Mouse (Mus musculus) cerebellum, adult 8-10 months (tissue): Measurements from ENCODE around the gene 4932414N04Rik.
A peak's percentile ranks its signal among the peaks of the same experiment; 100 is the strongest.
"Not testable (repeated sequence)": the region's sequence is repeated elsewhere in the genome, so short reads cannot be mapped to it uniquely, and the experiment has no call there.

Experiments used
- DNase-seq: peaks from one replicate; pipeline ENCODE4 v3.0.0; 2022

Gene 4932414N04Rik

DNA sequence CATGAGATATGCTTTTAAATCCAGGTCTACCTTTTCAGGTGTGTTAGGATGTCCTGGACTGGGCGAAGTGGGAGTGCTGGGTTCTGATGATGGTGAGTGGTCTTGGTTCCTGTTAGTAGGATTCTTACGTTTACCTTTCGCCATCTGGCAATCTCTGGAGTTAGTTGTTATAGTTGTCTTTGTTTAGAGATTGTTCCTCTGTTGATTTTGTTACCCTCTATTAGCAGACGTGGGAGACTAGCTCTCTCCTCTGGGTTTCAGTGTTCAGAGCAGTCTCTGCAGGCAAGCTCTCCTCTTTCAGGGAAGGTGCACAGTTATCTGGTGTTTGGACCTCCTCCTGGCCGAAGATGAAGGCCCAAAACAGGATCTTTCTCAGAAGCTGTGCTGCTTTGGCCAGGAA lies at the start of gene 4932414N04Rik:
4932414N04Rik (plus strand) TSS at position 301 of the 400 bp plus-strand sequence.
- DNase-seq: not testable (repeated sequence)

DNA sequence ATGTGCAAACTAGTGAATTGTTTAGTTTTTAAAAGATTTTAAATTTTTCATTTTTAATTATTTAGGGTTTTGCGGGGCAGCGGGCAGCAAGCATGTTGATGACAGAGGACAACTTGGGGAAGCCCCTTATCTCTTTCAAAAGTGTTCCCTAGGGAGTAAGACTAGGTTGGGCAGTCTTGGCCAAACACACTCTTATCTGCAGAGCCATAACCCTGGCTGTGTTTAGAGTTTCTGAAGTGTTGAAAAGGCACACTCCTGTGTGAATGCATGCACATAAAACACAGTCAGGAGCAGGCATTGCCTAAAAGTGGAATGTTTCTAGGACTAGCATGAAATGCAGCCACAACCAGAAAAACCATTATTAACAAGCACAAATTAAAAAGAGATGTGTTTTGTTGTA lies 75.9 kb downstream of the 4932414N04Rik start:
- DNase-seq: no peak

DNA sequence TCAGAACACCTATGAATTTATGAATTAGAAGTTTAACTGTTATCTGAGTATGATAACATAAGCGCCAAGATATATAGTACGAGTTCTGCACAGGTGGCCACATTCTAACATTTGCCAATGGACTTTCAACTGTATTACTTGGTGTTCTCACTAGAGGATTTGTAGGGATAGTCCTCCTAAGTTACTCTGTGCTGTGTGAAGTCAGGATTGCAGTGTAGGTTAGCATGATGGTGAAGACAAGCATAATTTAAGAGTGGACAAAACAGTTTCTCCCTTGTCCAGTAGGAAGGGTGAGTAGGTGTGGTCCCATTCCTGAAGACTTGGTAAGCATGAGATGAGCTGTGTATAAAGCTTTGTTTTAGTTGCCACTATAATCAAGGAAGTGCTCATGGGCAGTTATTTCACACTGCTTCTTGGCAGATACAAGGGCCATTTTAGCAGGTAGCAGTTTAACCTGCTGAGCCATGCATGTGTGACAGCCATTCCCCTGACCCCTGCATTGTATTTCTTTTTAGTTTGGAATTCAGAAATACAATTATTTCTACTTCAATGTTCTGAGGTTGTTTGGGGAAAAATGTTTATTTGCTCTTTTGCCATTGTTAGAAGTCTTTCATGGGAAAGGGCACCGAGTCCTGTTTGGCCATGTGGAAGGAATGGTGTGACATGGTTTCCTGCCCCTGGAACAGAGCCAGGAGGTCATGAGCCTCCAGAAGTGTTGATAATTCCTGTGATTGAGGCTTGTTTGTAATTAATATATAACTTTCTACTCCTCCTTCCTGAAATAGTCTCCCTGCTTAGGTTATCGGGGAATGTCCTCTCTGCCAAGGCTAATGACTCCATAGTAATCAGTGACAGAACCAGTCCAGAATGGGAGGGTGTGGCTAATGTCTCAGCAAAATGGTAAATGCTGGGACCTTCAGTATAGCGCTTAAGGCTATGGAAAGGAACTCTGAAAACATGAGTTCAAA lies 83.8 kb downstream of the 4932414N04Rik start:
- DNase-seq: no peak

DNA sequence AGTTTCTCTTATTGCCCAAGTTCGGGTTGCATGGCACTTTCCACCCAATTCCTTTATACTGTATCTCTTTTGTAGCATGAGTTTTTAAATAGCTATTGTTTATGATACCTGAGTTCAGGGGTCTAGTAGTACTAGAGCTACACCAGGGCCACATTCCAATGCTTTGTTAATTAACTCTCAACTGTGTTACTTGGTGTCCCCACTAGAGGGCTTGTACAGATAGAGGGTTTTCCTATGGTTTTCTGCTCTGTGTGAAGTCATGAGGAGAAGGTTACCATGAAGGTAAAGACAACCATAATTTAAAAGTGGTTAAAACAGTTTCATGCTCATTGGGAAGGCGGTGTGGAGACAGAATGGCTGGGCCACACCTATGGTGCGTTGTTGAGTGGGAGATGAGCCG lies 88.3 kb downstream of the 4932414N04Rik start:
- no peak for DNase-seq

DNA sequence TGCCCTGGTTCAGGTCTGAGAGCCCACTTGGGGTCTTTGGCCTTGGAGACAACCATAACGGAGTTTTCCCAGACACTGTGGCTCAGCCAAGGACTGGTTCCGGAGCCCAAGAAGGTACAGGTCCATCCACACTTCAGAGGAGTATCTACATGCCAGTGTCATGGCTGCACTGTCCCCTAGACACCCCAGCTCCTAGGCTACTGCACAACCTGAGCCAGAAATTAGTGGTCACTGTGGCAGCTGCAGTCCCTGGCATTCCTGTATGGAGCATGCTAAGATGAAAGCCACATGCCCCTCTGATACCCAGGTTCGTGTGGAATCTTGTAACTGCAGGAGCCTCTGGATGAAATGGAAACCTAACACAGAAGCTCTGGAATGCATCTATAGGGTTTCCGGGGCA lies 99.9 kb downstream of the 4932414N04Rik start:
- DNase-seq: no peak

DNA sequence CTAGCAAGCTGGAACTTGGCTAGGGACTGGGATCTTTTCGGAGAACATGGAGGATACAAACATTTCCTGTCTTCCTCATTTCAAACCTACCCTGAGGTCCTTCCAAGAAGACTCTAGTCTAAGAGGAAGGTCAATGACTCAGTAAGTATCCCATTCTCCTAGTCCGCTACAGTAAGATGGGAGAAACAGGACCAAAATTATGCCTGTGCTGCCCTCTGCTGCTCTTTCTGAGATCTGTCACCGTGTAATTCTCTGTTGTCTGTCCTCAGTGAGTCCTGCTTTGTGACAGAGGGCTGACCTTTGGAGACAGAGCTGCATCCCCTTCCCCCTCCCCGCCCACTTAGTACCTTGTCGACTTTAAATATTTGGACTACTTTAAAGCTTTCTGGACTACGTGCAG lies 100.5 kb downstream of the 4932414N04Rik start:
- DNase-seq: peak; percentile 29

DNA sequence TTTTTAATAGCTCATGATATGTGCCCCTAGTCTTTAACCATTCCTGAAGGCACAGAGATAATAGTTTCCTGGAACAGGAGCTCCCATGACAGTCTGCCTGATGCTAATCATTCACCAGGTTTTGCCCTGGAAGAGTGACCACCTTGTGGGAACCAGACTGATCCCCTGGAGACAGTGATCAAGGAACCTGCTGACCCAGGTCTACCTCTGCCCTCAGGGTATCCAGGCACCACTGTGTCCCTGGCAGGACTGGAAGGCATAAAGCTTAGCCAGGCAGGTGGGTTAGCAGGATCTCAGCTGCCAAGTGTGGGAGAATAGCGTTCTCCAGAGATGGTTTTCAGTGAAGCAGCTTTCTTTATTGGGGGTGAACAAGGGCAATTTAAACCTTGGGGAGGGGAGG lies 109.1 kb downstream of the 4932414N04Rik start:
- no peak for DNase-seq

DNA sequence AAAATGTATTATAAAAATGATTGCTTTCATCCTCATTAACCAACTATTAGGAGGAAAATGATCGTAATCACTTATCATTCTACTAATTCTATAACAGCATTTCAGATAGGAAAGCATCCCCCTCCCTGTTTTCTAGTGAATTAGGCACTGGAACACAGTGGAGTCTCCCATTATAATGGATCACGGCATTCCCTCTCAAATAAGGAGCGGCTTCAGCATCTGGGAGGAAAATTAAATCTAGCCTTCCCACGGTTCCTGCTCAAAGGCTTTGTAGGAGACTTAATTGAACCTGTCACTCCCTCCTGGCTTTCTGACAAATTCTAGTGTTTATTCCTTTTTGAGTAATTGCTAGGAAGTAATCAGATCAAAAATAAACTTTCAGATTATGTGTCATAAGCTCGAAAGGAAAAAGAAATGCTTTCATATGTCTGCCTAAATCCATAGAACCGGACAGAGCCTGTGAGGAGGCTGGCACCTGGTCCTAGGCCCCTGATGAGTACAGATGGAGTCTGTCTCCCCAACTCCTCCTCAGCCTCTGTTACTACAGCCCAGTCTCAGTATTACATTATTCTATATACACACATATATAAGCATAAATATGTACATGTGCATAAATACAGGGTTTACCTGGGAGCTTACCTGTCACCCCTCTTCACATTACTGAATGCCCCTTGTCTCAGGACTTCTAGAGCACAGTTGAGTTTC lies 111.1 kb downstream of the 4932414N04Rik start:
- DNase-seq: no peak

DNA sequence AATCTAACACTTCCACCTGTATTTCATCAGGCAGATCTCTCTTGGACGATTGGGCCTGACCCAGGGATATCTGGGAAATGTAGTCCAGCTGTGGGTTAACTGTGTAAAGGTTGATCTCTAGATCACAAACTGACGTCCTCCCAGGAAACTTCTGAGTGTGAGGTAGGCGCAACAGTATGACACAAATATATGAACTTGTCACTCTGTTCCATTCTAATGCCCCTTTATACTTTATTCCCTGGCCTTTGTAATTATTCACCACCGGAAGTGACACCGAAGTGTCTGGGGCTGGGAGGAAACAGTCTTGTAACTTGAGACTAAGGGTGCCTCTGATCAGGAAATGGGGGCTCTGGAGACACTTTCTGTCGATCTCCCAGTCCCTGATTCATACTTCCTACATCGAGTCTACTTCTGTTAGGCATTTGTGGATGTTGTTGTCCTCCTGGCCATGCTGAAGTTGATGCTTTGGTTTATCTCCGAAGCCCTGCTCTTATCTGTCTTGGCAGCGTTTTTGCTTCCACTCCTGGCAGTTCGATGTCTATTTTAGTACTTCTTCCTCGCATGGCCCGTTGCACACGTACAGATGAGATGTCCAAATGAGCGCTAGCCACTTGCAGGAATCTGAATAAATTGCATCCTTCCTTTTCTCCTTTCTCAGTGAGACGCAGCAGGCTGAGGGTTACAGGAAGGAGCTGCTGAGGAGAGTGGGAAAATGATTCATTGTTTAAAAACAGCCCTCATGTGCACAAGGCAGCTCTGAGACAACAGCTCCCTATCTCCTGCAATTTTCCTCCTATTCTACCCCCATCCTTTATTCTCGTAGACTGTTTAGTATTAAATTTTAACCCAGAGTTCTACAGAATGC lies 126.2 kb downstream of the 4932414N04Rik start:
- DNase-seq: no peak

DNA sequence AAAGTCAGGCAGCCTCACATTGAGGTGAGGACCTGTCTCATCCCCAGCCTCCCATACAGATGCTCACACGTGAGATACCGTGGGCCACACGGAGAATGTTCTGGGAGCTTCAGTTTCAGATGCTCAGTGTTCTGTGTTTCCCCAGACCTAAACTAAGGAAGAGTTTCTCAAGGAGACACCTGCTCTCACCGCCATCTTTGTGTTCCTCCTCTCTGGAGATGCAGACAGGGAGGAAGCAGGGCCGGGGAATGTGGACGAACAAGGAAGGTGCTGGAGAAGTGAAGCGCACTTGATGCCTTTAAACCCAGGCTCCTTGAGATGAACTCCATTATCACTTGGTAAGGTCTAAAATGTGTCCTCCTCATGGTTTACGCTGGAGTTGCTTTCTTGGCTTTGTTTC lies 127.4 kb downstream of the 4932414N04Rik start:
- DNase-seq: not testable (repeated sequence)

DNA sequence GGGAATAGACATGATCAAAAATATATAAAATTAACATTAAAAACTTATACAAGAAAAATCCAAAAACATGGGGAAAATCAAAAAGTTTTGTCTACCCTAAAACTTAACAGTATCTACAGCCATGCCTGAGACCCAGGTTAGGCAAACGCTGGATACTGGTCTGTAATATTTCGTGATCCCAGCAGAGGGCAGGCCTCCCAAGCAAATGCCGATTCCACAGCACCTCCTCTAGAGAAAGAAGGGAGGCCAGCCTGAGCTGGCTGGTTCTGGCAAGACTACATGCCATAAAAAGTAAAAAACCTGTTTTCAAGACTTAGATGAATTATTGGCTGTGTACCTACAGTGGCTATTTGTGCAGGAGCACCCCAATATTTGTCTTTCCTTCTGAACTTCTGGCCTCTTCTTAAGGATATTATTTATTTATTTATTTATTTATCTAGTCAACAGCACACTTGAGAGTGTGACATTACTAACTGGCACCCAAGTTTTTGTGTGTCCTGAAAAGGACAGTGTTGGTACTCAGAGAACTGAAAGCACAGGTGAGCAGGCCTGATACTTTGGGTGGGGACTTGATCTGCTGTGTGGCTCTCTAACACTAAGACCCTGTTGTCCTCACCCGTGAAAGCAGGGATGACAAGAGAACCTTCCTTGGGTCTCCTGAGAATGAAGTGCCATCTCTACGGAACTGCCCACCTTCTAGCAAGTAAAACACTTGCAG lies 128.6 kb downstream of the 4932414N04Rik start:
- peak; percentile 78 for DNase-seq

DNA sequence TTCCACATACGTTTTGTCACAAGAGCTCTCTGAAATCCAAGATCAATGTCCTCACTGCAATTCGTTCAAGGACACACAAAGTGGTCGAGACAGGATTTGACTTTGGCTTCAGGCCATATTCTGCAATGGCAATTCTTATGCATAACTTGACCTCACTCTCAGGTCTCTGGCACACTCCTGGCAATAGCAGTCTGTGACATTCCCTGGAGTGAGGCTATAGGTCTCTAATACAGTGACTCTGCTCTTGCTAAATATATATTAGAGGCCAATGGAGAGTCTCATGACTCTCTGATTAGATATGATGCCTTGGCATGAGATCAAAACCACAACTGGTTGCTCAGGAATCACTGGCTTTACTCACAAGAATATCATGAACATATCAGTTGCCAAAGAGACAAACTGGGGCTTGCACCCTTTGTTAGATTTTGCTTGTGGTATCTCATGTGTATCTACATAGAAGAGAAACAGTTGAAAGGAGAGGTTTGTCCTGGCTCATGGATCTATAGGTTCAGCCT lies 130.9 kb downstream of the 4932414N04Rik start:
- no peak for DNase-seq

DNA sequence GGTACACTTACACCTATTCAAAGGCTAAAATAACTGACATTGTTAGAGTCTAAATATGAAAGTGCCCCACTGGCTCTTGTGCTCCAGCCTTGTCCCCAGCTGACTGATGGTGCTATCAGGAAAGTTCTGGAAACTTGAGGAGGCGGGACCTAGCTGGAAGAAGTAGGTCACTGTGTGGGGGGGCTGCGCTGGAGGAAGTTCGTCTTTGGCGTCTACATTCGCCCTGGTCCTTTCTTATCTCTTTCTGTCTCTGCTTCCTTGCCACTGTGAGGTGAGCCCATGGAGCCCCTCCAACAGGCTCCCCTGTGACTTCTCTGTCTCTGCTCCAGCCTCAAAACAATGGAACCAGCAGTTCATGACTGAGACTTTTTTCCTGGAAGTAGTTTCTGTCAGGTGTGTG lies 136.0 kb downstream of the 4932414N04Rik start:
- no peak for DNase-seq

DNA sequence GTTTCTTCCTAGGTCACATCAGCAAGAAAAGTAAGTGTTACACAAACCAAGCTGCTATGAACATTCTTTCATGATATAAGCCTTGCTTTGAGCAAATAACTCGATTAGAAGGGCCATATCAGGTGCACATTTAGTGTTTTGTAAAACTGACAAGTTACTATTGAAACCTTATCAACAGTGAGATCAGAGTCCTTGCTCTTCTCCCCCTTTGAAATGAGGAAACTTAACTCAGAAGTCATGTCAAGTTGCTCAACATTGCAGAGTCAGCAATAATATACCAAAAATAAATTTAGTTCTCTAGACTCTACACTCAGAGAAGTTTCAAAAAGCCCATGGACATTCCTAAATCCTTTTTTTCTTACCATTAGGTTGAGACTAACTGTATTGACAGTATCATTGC lies 137.2 kb downstream of the 4932414N04Rik start:
- DNase-seq: no peak

DNA sequence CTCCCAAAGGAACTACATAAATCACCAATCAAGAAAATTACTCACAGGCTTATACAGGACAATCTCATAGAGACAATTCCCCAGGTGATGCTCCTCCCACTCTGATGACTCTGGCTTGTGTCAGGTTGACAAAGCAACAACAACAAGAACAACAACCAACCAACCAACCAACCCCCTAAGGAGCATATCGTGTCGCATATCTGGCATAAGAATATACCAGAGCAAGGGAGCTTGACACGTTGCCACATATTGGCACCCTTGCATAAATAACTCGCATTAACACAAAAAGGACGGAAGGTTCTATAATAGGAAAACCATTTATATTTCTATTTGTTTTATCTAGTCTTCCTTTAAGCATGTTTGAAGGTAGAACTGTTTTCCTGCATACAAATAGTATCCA lies 137.9 kb downstream of the 4932414N04Rik start:
- no peak for DNase-seq

DNA sequence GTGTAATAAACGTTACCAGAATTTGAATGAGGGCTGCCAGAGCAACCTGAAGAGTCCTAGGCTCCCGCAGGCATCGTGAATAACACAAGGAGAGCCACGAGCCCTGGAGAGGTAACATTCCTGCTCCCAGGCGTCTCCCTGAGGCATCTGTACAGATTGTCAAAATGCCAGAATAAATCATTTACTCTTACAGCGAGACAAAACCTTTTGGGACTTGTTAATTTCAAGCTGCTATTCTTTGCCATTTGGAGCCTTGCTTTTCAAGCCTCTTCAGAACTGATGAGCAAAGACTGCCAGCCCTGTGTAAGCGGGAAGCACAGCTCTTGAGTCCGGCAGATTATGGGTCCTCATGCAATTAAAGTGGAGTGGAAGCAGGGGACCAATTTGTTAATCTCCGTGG lies 138.3 kb downstream of the 4932414N04Rik start:
- peak; percentile 7 for DNase-seq

DNA sequence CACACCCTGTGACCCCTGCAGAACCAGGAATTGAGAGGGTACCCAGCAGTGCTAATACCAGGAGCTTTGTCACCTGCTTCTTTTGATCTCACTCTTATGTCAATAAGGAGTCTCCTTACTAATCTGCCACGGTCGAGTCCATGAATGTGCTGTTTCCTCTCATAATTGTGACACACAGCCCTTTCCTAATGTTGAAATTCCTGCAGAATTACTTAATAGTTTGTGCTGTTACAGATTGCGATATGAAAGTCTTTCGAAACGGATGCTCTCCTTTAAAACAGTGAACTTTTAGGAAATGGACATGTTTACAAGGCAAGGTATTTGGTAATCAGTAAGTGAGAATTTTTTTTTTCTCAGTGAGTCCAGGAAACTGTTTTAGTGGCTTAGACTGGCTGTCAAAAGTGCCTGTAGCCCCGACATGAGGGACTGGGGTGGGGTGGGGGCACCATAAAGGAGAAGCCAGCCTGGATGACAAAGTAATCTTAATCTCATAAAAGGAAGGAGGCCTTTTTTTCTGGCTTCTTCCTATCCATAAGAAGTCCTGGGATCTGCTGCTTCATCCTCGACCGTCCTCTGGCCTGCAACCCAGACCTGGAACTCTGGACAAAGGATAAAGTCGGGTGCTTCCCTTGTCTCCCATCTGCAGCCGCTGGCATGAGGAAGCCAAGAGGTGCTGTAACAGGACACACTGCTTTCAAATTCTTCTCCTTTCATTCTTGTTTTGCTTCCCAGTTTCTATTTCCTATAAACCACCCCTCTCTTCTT lies 139.9 kb downstream of the 4932414N04Rik start:
- no peak for DNase-seq

DNA sequence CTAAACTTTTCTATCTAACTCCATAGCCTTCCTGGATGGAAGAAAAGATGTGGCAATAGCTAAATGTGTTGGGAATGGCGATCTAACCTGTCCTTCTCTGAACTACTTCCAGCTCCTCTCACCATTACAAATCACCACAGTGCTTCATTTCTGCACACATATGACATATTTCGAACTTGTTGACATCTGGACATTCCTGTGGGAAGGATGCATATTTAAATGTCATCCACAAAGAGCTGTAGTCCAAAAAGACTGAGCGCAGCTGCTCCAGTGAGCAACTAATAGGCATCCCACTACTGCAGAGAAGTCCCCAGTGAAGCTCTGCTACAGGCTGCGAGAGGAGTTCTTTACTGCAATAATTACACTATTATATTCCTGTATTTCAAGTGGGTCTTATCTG lies 140.8 kb downstream of the 4932414N04Rik start:
- DNase-seq: no peak
